Mouse (Mus musculus) stomach, embryonic 16.5 days (tissue): ENCODE results near the gene Det1. TPM values are rescaled to one million over a fixed set of nuclear protein-coding genes. Genes with fewer than 3 reads are reported as not detected.
A peak's percentile ranks its signal among the peaks of the same experiment; 100 is the strongest.

Experiments
- ATAC-seq: fragments of 200-750 bp; cut with Nextera tagmentation; 2 replicates; pipeline ENCODE4 v1.8.0; 2017; ENCODE audit warnings: moderate number of reproducible peaks, moderate TSS enrichment; ENCODE audit not compliant: insufficient read depth, low FRiP score
- H3K27ac ChIP-seq: fragments of 300-500 bp; sonication (generic); 2 replicates; pipeline ENCODE4 v1.5.1; 2014; ENCODE audit warnings: low read length
- H3K27me3 ChIP-seq: fragments of 300-500 bp; sonication (generic); 2 replicates; pipeline ENCODE4 v1.6.1; 2014; ENCODE audit warnings: low read length, control low read depth, mixed read lengths; ENCODE audit not compliant: control insufficient read depth, insufficient read depth
- H3K36me3 ChIP-seq: fragments of 300-500 bp; sonication (generic); 2 replicates; pipeline ENCODE4 v1.6.1; 2014; ENCODE audit warnings: low read length; ENCODE audit not compliant: control insufficient read depth, insufficient read depth
- H3K4me1 ChIP-seq: fragments of 300-500 bp; sonication (generic); 2 replicates; pipeline ENCODE4 v1.6.1; 2014; ENCODE audit warnings: low read length, control low read depth, mixed read lengths; ENCODE audit not compliant: control insufficient read depth, insufficient read depth
- H3K4me2 ChIP-seq: fragments of 300-500 bp; sonication (generic); 2 replicates; pipeline ENCODE4 v1.6.1; 2014; ENCODE audit warnings: low read depth, low read length, mixed read lengths
- H3K4me3 ChIP-seq: fragments of 300-500 bp; sonication (generic); replicated peaks from 2 replicates; pipeline ENCODE4 v1.5.1; 2014; ENCODE audit warnings: mild to moderate bottlenecking, low read length
- H3K9ac ChIP-seq: fragments of 300-500 bp; sonication (generic); 2 replicates; pipeline ENCODE4 v1.6.1; 2014; ENCODE audit warnings: low read length
- H3K9me3 ChIP-seq: fragments of 300-500 bp; sonication (generic); replicated peaks from 2 replicates; pipeline ENCODE4 v1.6.1; 2016; ENCODE audit warnings: low read length, control low read depth; ENCODE audit not compliant: control insufficient read depth
- WGBS: fragments of 180-500 bp; shearing (Covaris S2); extraction: QIAGEN DNeasy Blood & Tissue Kit; methylation state at CpG from one replicate; pipeline ENCODE4 v1.1.7; 2014; 5-methylcytosine and 5-hydroxymethylcytosine counted together
- polyA plus RNA-seq: library from polyadenylated mRNA; unstranded; fragments of >200 nt; fragmentation: Nextera tagmentation; extraction: Ambion mirVana; gene quantifications from 2 replicates; pipeline ENCODE4 v1.2.1, GENCODE M21; 2015

The Det1 gene
- 14.7 and 16.4 TPM in 2 replicates for polyA plus RNA-seq

GRCm38 (mm10) chr7:78846737-78847434 lies at the start of gene Det1:
TSS of gene Det1 (minus strand) at chr7:78847263.
- H3K4me1 ChIP-seq, result no peaks in the 10 kb centered on the region; the same call in 1 of the 2 replicates
- ATAC-seq, result peak; percentile 93

DNA sequence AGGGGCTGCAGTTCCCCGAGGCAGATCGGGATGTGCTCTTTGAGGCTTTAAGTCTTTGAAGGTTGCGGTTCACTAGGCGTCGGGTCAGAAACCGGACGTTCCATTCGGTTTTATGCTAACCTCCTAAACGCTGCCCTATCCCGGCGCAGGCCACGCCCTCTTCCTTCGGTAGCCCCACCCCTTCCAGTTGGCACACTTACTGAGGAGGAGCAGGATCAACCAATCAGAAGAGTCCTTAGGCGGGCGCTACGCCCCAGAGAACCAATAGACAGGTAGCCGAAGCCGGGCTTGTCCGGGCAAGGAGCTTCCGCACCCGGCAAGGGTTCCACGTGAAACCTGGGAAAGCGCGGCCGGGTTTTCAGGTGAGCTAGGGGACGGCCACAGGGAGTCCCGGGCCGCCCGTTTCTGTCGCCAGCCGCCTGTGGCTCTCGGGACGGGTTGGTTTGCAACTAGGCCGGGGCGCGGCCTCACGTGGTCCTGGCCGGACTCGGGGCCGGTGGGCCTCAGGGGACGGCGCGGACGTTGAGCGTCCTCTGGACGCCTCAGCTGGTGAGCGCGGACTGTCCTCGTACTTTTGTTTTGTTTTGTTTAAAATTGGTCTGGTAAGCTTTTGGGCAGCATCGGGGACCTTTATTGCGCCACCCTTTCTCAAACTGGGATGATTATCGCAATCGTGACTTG lies 48.7 kb upstream of the Det1 start, which contains the start of gene Aen:
Aen (plus strand) TSS at position 202 of the 681 bp plus-strand sequence.
- Histone ChIP-seq H3K27me3 (no peaks in the 10 kb centered on the region), H3K9ac (peak within 1 kb of the TSS; percentile 87), H3K27ac (peak within 1 kb of the TSS; percentile 29; the same call in 1 of the 2 replicates), H3K36me3 (peaks cover 3% of the 10 kb centered on the region; the same call in 1 of the 2 replicates), H3K9me3 (no peaks in the 10 kb centered on the region), H3K4me3 (peak within 1 kb of the TSS; percentile 83), H3K4me2 (peak within 1 kb of the TSS; percentile 93), H3K4me1 (peaks cover 12% of the 10 kb centered on the region)
- peak; percentile 98 for ATAC-seq
- under 1% methylated on average over 53 of the region's 53 CpGs for WGBS

More at GRCm38 (mm10) chr7:78846737-78847434, at the start of gene Det1:
- Histone ChIP-seq H3K27ac (peak within 1 kb of the TSS; percentile 75), H3K36me3 (peaks cover 13% of the 10 kb centered on the region; the same call in 1 of the 2 replicates), H3K4me2 (peak within 1 kb of the TSS; percentile 81), H3K9me3 (no peaks in the 10 kb centered on the region), H3K4me3 (peak within 1 kb of the TSS; percentile 75), H3K9ac (peak within 1 kb of the TSS; percentile 90), H3K27me3 (no peaks in the 10 kb centered on the region)
- WGBS, result under 1% methylated on average over 54 of the region's 54 CpGs

DNA sequence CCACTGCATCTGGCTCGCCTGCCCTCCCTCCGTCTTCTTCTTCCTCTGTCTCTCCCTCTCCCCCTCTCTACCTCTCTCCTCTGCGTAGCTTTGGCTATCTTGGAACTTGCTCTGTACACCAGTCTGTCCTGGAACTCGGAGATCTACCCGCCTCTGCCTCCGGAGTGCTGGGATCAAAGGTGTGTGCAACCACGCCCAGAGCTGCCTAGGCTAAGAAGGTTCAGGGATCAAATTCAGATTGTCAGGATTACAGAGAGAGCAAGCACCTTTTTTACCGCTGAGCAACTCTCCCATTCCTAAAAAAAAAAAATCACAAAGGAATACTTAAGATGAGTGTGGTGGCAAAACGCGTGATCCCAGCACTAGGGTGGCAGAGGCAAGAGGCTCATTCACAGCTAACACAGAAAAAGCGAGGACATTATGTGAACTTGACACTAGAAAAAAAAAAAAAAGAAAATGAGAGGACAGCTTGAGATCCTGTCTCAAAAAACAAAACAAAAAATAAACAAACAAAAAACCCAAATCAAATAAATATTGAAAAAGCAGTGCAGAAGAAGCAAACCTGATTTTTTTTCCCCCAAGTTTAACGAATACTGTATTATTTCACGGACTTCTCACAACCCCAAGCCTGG lies 48.1 kb upstream of the Det1 start:
- Histone ChIP-seq H3K9me3 (no peaks in the 10 kb centered on the region), H3K4me2 (peak overlapping the region; percentile 63), H3K9ac (peak overlapping the region; percentile 71), H3K4me3 (peak overlapping the region; percentile 83), H3K27ac (no peak overlapping the region), H3K27me3 (peaks cover under 1% of the 10 kb centered on the region; the same call in 1 of the 2 replicates), H3K36me3 (peaks cover 3% of the 10 kb centered on the region; the same call in 1 of the 2 replicates), H3K4me1 (peaks cover 12% of the 10 kb centered on the region)
- no peak for ATAC-seq
- 54% methylated on average over 13 of the region's 13 CpGs for WGBS

GRCm38 (mm10) chr7:78893917-78894316 lies 46.9 kb upstream of the Det1 start:
- no peak overlapping the region for H3K4me3 ChIP-seq
- peaks cover 9% of the 10 kb centered on the region; the same call in 1 of the 2 replicates for H3K27me3 ChIP-seq
- peaks cover 12% of the 10 kb centered on the region for H3K4me1 ChIP-seq
- H3K4me2 ChIP-seq, result no peak overlapping the region
- no peaks in the 10 kb centered on the region for H3K9me3 ChIP-seq
- no peak overlapping the region for H3K27ac ChIP-seq
- ATAC-seq, result no peak
- WGBS, result 83% methylated on average over 10 of the region's 10 CpGs
- no peak overlapping the region for H3K9ac ChIP-seq
- H3K36me3 ChIP-seq, result peaks cover 3% of the 10 kb centered on the region; the same call in 1 of the 2 replicates

- Histone ChIP-seq H3K27ac (no peak overlapping the region), H3K9me3 (no peaks in the 10 kb centered on the region), H3K4me3 (no peak overlapping the region), H3K4me1 (no peaks in the 10 kb centered on the region), H3K27me3 (peaks cover 9% of the 10 kb centered on the region; the same call in 1 of the 2 replicates), H3K9ac (no peak overlapping the region), H3K36me3 (no peaks in the 10 kb centered on the region), H3K4me2 (no peak overlapping the region)
- no peak for ATAC-seq
- 5% methylated on average over 16 of the region's 16 CpGs for WGBS
These were observed 43.6 kb upstream of the Det1 start for GRCm38 (mm10) chr7:78890641-78891040.

DNA sequence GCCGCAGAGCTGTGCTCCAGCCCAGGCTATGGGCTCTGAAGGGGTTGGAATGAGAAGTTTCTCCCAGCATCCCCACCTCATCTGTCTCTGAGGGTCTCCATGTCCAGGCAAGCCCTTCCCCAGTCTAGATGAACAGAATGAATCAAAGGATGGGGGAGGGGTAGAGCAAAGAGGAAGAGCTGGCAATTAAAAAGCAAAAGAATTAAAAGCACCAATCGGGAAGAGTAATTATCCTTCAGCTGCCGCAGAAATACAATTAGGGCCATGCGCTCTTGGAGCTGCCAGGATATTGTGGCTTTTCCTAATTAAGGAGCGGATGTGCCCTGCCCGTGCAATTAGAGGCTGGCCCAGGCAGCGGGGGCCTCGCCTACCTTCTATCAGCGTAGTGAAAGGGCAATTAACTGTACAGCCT lies 40.4 kb upstream of the Det1 start:
- no peaks in the 10 kb centered on the region for H3K36me3 ChIP-seq
- WGBS, result 68% methylated on average over 9 of the region's 9 CpGs
- ATAC-seq, result no peak
- H3K27ac ChIP-seq, result no peak overlapping the region
- H3K4me3 ChIP-seq, result no peak overlapping the region
- H3K27me3 ChIP-seq, result peaks cover 32% of the 10 kb centered on the region
- no peaks in the 10 kb centered on the region for H3K9me3 ChIP-seq
- no peak overlapping the region for H3K9ac ChIP-seq
- peaks cover 3% of the 10 kb centered on the region for H3K4me1 ChIP-seq
- H3K4me2 ChIP-seq, result no peak overlapping the region

GRCm38 (mm10) chr7:78886496-78886895 lies 39.4 kb upstream of the Det1 start:
- H3K4me2 ChIP-seq, result no peak overlapping the region
- H3K36me3 ChIP-seq, result no peaks in the 10 kb centered on the region
- H3K4me3 ChIP-seq, result no peak overlapping the region
- no peak overlapping the region for H3K27ac ChIP-seq
- no peaks in the 10 kb centered on the region for H3K9me3 ChIP-seq
- no peak for ATAC-seq
- WGBS, result 71% methylated on average over 4 of the region's 4 CpGs
- H3K27me3 ChIP-seq, result peaks cover 38% of the 10 kb centered on the region
- H3K9ac ChIP-seq, result no peak overlapping the region
- H3K4me1 ChIP-seq, result peaks cover 3% of the 10 kb centered on the region

DNA sequence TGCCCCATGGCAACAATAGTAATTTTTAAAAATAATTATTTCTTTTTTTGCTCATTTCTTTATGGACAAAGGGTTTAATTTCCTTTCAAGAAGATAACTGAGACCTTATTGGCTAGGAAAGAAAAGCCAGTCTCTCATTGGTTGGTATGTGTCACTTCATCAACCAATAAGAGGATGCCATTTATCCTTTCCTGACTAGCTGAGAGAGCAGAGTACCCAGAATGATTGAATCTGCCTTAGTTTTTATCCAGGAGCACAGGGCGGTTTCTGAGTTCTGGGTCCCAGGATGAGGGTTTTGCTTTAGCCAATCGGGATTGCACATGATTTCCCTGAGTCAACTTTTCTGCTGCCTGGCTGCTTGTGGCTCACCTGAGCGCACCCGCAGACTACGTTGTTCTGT lies 38.3 kb upstream of the Det1 start:
- no peak for ATAC-seq
- Histone ChIP-seq H3K4me3 (no peak overlapping the region), H3K4me2 (no peak overlapping the region), H3K36me3 (no peaks in the 10 kb centered on the region), H3K9me3 (no peaks in the 10 kb centered on the region), H3K27ac (no peak overlapping the region), H3K4me1 (peaks cover 3% of the 10 kb centered on the region), H3K9ac (no peak overlapping the region), H3K27me3 (peaks cover 42% of the 10 kb centered on the region)
- 75% methylated on average over 5 of the region's 5 CpGs for WGBS
